Mouse (Mus musculus): ENCODE results near the gene Etfdh. TPM values are rescaled to one million over a fixed set of nuclear protein-coding genes. Genes with fewer than 3 reads are reported as not detected.
A peak's percentile ranks its signal among the peaks of the same experiment; 100 is the strongest.

Etfdh gene
- polyA plus RNA-seq, 1 experiment from 2014 or later, result 53.3 TPM

DNA sequence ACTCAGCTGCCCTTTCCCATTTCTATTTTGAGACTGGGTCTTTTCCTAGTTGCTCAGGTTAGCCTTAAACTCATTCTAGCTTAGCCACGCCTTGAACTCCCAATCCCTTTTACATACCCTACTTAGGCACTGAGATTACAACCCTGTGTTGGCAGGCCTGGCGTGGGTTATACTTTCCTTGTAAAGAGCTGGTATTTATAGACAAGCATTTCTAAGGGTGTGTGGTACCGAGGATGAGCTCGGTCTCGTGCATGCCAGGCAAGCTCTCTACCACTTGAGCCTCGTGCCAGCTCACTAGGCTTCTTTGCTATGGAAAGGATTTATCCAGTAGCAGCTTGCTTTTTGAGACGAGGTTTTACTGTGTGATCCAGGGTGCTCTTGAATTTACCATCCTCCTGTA lies 33.8 kb downstream of the Etfdh start:
- no peak overlapping the region for H3K9ac ChIP-seq (replicated peaks; ENCODE audit: low read depth)
- DNase-seq (ENCODE audit: low spot score) (no peak), ATAC-seq (no peak)
- H3K4me3 ChIP-seq (ENCODE audit: low read depth, low read length), result no peak overlapping the region
- H3K27ac ChIP-seq (ENCODE audit: low read length), result no peak overlapping the region
- 91% methylated on average over 7 of the region's 7 CpGs for WGBS
- 0 out of 2 replicates have a peak, but pooled peaks cover 3% of the 10 kb centered on the region for H3K4me1 ChIP-seq (ENCODE audit: insufficient read depth, low read depth, low read length)
- peaks cover 18% of the 10 kb centered on the region for H3K36me3 ChIP-seq (ENCODE audit: insufficient read depth, low read length)
- H3K9me3 ChIP-seq (ENCODE audit: low read length), result no peaks in the 10 kb centered on the region
- H3K27me3 ChIP-seq (replicated peaks; ENCODE audit: insufficient read depth, low read length), result no peaks in the 10 kb centered on the region
- TF ChIP-seq EP300 (IDR thresholded peaks at IDR 0.05) (no peak), CTCF (IDR thresholded peaks at IDR 0.05) (no peak)
- H3K4me2 ChIP-seq (replicated peaks; ENCODE audit: low read depth, low read length), result no peak overlapping the region

DNA sequence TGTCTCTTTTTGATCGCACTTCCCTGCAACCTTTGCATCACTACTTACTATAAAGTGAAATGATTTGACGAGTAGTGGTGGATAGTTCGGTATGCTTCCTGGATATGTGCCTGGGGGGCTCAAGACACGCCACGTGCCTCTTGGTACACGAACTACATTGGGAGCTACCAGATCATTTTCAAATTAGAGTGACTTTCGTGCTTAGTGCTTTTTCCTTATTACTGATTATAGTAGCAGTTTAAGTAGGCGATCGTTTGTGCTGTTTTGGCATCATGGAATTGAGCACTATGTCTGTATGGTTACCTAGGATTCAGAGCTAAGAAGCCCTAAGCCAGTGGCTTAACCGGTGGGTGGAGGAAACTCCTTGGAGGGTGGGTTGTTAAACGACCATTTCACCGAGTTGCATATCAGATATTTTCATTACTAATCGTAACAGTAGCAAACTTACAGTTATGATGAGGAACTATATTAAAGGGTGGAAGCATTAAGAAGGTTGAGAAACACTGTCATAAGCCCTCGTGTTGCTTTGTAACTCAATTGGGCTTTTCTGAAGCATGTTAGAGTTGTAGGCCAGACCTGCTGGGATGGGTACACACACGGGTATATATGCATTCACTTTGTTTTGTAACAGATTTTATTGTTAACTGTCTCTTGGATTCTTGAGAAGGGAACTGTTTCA lies 37.4 kb downstream of the Etfdh start:
- Histone ChIP-seq H3K4me3 (ENCODE audit: low read depth, low read length) (peak overlapping the region; percentile 66), H3K4me1 (ENCODE audit: insufficient read depth, low read depth, low read length) (0 out of 2 replicates have a peak, but pooled peaks cover 3% of the 10 kb centered on the region), H3K36me3 (ENCODE audit: insufficient read depth, low read length) (peaks cover 6% of the 10 kb centered on the region; the same call in 1 of the 2 replicates), H3K4me2 (replicated peaks; ENCODE audit: low read depth, low read length) (peak overlapping the region; percentile 75), H3K27ac (ENCODE audit: low read length) (peak overlapping the region; percentile 76), H3K9ac (replicated peaks; ENCODE audit: low read depth) (peak overlapping the region; percentile 75), H3K9me3 (ENCODE audit: low read length) (no peaks in the 10 kb centered on the region), H3K27me3 (replicated peaks; ENCODE audit: insufficient read depth, low read length) (no peaks in the 10 kb centered on the region)
- DNase-seq (ENCODE audit: low spot score), result no peak
- TF ChIP-seq EP300 (IDR thresholded peaks at IDR 0.05) (no peak), CTCF (IDR thresholded peaks at IDR 0.05) (no peak)
- 2% methylated on average over 15 of the region's 15 CpGs for WGBS
- no peak for ATAC-seq

DNA sequence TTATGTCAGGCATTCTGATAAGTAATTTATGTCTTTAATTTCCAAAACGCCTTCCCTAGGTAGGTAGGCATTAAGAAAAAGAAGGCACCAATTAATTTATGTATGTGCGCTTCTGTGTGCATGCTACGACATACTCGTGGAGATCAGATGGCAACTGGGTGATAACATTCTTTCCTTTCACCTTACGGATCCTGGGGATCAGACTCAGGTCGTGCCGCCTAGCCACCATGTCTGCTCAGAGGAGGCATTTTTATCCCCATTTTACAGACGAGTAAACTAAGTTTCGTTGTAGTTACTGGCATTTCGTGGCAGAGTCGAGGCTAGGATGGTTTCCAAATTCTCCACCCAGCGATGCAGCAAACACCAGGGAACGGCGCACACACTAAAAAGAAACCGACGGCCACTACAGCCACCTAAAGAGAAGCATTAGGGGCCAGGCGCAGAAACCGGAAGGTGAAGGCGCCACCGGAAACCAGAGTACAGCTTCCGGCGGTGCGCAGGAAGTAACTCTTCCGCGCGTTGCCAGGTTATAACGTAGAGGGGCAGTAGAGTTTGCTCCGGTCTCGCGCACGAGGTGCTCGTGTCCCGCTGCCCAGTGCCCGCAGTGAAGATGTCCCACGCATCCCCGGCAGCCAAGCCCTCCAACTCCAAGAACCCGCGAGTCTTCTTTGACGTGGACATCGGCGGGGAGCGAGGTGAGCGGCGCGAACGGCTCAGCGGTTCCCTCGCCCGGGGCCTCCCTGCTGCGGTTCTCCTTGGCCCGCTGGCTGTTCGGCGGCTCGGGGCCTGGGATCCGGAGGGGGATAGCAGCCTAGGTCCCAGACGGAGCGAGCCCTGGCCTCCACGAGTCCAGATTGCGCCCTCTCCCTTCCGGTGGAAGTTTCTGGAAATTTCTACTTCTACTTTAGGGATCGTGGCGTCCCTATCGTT lies 38.2 kb downstream of the Etfdh start, which contains the start of gene Ppid:
TSS of gene Ppid (plus strand) at position 480 of the 930 bp plus-strand sequence.
- TF ChIP-seq CTCF (IDR thresholded peaks at IDR 0.05), result peak; percentile 42; the same call in 1 of the 2 replicates
- TF ChIP-seq EP300 (IDR thresholded peaks at IDR 0.05), result peak; percentile 75
- 3% methylated on average over 56 of the region's 63 CpGs for whole genome bisulfite sequencing
- ATAC-seq, result peak; percentile 93

DNA sequence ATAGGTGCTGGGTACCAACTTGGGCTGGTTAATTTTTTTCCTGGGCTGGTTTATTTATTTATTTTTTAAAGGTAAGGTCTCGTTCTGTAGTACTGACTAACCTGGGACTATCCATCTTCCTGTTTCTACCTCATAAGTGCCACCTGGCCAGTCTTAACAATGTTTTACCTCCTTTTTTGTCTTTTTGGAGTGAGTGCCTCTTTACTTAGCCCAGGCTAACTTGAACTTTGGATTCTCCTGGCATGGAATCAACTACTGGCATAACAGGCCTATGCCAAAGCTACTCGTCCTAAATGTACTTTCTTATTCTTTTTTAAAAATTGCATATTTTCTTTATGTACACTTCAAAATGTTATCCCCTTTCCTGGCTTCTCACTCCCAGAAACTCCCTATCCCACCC lies 39.6 kb downstream of the Etfdh start:
- Histone ChIP-seq H3K27me3 (replicated peaks; ENCODE audit: insufficient read depth, low read length) (no peaks in the 10 kb centered on the region), H3K4me1 (ENCODE audit: insufficient read depth, low read depth, low read length) (0 out of 2 replicates have a peak, but pooled peaks cover 3% of the 10 kb centered on the region), H3K9me3 (ENCODE audit: low read length) (no peaks in the 10 kb centered on the region), H3K27ac (ENCODE audit: low read length) (no peak overlapping the region), H3K4me2 (replicated peaks; ENCODE audit: low read depth, low read length) (no peak overlapping the region), H3K36me3 (ENCODE audit: insufficient read depth, low read length) (no peaks in the 10 kb centered on the region), H3K9ac (replicated peaks; ENCODE audit: low read depth) (no peak overlapping the region), H3K4me3 (ENCODE audit: low read depth, low read length) (no peak overlapping the region)
- TF ChIP-seq EP300 (IDR thresholded peaks at IDR 0.05) (no peak), CTCF (IDR thresholded peaks at IDR 0.05) (no peak)
- WGBS, result 65% methylated on average over 2 of the region's 2 CpGs
- DNase-seq (ENCODE audit: low spot score) (no peak), ATAC-seq (no peak)

More for the DNA sequence above, 38.2 kb downstream of the Etfdh start, which contains the start of gene Ppid:
- no peaks in the 10 kb centered on the region for H3K9me3 ChIP-seq (ENCODE audit: low read length)
- H3K4me3 ChIP-seq (ENCODE audit: low read depth, low read length), result peak within 1 kb of the TSS; percentile 66
- H3K9ac ChIP-seq (replicated peaks; ENCODE audit: low read depth), result peak within 1 kb of the TSS; percentile 75
- H3K4me1 ChIP-seq (ENCODE audit: insufficient read depth, low read depth, low read length), result 0 out of 2 replicates have a peak, but pooled peaks cover 3% of the 10 kb centered on the region
- H3K27ac ChIP-seq (ENCODE audit: low read length), result peak within 1 kb of the TSS; percentile 76
- H3K36me3 ChIP-seq (ENCODE audit: insufficient read depth, low read length), result peaks cover 1% of the 10 kb centered on the region; the same call in 1 of the 2 replicates
- peak within 1 kb of the TSS; percentile 75 for H3K4me2 ChIP-seq (replicated peaks; ENCODE audit: low read depth, low read length)
- peak; percentile 95 for DNase-seq (ENCODE audit: low spot score)
- H3K27me3 ChIP-seq (replicated peaks; ENCODE audit: insufficient read depth, low read length), result no peaks in the 10 kb centered on the region

DNA sequence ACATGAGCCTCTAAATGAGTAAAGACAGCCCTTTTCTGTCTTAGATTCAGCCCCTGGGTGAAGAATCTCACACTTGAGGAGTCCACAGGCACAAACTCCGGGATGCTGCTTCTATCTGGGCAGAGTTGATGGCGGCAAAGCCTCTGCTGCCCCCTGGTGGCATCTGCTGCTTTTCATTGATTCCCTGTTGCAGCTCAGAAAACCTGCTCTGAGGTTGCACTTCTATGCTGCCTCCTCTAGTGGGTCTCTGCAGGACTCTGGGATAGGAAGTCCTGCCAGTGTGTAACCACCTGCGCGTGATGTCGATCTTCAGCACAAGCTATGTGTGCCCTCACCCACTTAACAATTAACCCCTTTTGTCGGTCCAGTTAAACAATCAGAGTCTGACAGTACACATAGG lies 42.5 kb downstream of the Etfdh start:
- Histone ChIP-seq H3K27ac (ENCODE audit: low read length) (no peak overlapping the region), H3K27me3 (replicated peaks; ENCODE audit: insufficient read depth, low read length) (no peaks in the 10 kb centered on the region), H3K36me3 (ENCODE audit: insufficient read depth, low read length) (no peaks in the 10 kb centered on the region), H3K9ac (replicated peaks; ENCODE audit: low read depth) (no peak overlapping the region), H3K4me1 (ENCODE audit: insufficient read depth, low read depth, low read length) (no peaks in the 10 kb centered on the region), H3K4me2 (replicated peaks; ENCODE audit: low read depth, low read length) (no peak overlapping the region), H3K9me3 (ENCODE audit: low read length) (no peaks in the 10 kb centered on the region), H3K4me3 (ENCODE audit: low read depth, low read length) (no peak overlapping the region)
- peak; percentile 93 for DNase-seq (ENCODE audit: low spot score)
- peak; percentile 98 for TF ChIP-seq CTCF (IDR thresholded peaks at IDR 0.05)
- TF ChIP-seq EP300 (IDR thresholded peaks at IDR 0.05), result no peak
- peak; percentile 75 for ATAC-seq
- WGBS, result 2% methylated on average over 6 of the region's 6 CpGs

Data from lung, postnatal 0 days (tissue).